Mouse (Mus musculus) layer of hippocampus, adult 9-11 months (tissue): ENCODE results near the gene Gm1043.

Source experiments
- DNase-seq: peaks from one replicate; pipeline ENCODE4 v3.0.0; 2022

Gm1043 gene

DNA sequence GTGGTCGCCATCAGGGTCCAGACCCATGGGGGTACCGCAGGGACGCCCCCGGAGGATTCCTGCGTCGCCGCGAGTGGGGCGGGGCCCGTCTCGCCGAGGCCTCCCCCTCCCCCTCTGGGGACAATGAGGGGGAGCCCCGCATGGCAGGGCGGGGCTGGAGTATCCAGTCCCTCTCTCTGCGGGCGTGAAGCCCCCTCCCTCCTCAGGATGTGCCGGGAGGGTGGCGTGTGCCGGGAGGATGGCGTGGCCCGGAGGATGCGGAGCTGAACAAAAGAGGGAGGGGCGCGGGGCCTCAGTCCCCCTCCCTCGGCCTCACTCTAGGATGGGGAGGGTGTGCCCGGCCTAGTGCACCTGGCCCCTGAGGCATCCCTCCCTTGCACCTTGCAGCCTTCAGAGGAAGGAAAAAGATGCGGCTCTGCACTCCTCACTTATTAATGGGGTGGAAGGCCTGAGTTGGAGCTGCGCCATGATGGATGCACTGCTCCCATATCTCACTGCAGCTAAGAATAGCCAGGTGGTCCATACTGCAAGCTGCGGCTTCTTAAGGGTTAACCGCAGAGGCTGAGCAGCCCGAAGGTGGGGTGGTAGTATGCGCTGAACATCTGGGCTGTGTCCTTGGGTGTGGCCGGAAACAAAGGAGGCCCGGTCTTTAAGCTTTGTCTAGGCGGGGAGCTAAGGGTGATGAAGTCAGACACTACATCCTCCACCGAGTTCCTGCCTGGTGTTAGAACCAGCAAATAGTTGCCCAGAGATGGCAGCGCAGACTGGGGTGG, 161.2 kb downstream of the Gm1043 start:
- no peak for DNase-seq

DNA sequence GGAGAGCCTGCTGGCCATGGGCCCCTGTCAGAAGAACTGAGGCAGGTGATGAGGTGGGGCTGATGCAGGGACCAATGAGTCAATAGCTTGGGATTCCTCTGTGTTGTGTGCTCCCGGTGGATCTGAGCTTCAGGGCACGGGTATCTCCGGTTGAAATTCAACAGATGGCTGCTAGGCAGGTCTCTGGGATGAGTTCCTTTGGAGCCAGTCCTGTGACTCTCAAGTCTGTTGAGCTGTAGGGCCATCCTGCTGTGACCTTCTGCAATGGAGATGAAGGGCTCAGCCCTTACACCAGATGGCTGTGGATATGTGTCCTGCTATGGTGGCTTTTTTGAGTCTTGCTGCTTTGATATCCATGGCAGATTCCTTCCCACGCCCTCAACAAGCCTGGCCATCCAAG, 162.3 kb downstream of the Gm1043 start:
- no peak for DNase-seq

DNA sequence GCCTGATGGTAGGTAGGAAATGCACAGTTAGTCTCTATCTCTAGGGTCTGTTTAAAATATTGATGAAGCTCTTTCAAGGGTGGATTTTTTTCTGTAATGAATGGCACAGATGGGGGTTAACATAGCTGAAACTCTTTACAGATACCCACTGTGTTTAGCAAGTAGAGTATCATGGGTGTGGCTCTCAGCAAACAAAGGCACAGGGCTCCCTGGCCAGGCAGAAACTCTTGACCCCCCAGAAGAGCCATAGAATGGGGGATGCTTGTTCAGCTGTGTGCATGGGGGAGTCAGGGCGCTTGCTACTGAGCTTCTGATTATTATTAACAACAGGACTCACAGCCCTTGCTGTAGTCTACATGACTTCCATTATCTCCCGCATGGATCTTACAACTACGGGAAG, 163.7 kb downstream of the Gm1043 start:
- DNase-seq = no peak

DNA sequence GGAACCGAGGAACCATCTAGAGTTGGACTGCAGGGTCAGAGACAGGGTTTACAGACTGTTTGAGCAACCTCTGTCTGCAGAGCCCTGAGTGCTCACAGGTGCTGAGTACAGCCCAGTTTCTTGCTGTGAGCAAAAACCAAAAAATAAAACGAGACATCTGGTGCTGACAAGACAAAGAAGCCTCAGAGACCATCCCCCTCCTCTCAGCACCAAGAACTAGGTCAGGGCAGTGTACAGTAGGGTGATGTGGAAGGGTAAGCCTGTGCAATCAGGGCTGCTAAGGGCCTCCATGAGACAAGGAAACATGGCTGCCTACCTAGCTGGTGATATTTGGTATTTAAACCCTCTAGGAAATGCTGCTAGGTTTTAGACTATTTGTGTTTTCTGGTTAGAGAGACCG, 166.4 kb downstream of the Gm1043 start:
- DNase-seq = no peak

DNA sequence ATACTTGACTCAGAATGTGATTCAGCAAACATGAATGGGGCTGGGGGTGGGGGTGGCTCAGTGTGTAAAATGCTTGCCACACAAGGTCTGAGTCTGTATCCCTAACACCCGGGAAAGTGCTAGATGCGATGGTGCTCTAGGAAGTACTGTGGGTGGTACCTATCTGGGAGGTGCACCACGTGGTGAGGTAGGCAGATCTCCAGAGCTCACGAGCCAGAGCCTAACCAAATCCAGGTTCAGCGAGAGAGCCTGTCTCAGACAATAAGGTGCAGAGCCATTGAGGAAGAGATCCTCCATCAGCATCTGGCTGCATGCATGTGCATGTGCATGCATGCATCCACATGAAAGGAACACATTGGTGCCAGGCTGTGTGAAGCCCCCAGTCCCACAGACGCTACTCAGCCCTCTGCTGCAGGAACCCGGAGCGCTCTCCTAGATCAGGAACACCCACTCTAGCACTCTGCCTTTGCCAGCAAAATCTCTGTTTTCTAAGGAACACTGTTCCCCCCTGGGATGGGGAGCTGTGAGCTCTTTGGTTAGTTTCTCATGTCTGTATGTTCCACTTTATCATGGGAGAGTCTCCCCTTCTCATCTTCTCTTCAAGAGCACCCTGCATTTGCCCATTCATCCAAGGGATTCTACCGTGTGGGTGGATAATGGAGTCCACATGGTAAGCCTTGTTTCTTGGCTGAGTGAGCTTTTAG, 167.1 kb downstream of the Gm1043 start:
- DNase-seq = no peak

DNA sequence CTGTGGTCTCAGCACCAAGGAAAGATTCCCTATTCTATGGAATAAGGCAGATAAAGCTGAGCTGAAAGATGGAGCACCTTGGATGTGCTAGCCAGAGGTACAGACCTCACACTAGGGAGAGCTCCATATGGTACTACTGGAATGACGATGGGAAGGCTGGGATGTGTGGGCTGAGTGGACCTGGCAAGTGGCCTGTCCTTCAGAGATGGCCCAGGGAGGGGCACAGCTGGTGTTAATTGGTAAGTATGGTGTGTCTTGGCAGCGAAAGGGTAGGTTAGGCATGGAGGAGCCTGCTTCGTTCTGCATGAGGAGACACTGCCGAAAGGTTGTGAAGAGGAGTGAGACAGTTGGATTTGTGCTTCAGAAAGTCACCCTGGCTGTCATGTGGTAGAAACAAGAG, 169.4 kb downstream of the Gm1043 start:
- no peak for DNase-seq

DNA sequence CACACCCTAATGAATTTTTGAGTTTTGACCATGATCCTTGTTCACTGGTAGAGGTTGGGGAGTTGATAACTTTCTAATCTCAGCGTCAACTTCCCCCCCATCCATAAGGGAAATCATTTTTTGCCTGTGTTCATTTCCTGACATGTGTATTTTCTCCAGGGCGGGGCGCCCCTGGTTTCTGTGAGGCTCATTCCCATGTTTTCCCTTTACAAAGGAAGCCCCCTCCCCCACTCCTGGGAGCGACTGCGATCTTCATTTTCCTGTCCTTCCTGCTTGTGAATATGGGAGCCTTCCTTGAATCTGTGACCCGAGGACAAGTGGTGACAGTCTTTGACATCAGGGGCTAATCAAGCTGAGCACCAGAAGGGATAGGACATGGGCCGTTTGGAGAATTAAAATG, 171.7 kb downstream of the Gm1043 start:
- DNase-seq = no peak

DNA sequence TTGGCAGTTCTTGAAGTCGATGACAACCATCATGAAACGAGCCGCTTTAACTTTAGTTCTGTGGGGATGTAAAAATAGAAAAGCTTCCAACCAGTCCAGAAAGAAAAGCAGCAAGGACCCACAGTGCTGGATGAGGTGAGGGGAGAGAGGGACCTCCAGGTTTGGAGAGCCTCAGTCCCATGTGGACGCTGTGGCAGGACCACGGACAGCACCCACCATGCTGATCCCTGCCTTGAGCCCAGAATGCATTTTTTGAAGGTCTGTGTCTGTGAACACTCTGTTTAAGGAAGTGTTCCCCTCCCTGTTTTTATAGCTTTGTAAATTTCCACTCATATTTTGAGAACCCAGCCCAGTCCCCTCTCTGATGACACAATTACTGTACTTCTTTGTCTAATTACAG, 172.1 kb downstream of the Gm1043 start:
- DNase-seq = no peak

DNA sequence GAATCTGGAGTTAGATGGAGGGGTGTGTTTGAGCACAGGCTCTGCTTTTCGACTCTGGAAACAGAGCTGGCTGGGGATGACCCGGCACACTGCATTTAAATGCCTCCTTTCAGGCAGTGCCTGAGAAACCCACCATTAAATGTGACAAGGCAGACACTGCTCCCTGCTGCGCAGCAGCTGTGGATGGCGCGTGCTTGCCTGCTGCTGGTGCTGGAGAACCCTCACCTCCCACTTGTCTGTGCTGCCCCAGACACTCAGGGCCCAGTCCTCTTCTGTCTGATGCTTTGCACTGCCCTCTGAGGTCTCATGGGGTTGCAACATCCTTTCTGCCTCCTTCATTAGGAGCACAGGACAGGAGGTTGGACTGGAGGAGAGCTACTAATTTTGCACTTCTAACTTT, 176.6 kb downstream of the Gm1043 start:
- DNase-seq = no peak

DNA sequence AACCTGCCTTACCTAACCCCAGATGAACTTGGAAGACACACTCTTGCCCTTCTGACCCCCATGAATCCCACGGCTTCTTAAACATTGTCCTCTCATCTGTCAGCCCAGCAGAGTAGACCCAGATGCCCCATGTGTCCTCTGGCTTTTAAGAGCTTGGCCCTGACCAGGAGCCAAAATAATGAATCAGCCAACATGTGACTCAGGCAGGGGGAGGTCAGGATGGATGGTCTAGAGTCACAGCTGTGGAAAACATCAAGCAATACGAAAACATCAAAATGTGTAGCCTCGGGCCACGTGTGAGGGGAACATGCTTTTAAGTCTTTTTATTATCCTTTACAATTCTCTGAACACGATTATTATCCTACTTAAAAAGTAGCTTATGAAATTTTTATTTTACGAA, 178.6 kb downstream of the Gm1043 start:
- DNase-seq = no peak
